Comparison of ENCODE assay signal across 8 mouse cellular contexts in the genomic region with DNA sequence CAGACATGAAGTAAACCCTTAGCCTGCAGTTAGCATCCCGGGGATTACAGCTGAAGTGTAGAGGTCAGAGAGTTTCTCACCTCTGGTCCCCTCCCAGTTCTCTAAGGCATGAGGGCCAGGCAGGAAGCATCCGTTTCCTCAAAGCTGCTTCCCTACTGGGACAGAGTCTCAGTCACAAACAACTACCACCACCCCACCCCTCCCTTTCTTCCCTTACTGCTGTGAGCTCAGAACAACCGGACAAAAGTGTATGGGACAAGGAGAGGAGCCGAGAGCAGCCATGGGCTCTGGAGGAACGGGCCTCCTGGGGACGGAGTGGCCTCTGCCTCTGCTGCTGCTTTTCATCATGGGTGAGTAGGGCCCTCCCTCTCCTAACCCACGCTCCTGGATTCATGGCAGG. TPM values are rescaled to one million over a fixed set of nuclear protein-coding genes. Genes with fewer than 3 reads are reported as not detected.
DNase-seq lines count a peak whose midpoint lies in the region; ATAC-seq and TF ChIP-seq lines count a peak whose summit lies in the region.

Gene Robo4 (plus strand): TSS at position 96 of the 400 bp plus-strand sequence.

- no peak within 1 kb of the TSS; the same call in 1 of the 2 replicates for H3K4me2 ChIP-seq in limb, embryonic 13.5 days (replicated peaks)

- ATAC-seq in limb, embryonic 13.5 days (ENCODE audit: low FRiP score, low read depth) = no peak

- WGBS in bone marrow, adult 2 months = 5% methylated on average over 7 of the region's 7 CpGs
- 15% methylated on average over 7 of the region's 7 CpGs for WGBS in limb, embryonic 13.5 days

- intact Hi-C loops in heart, postnatal 14 days (cut with DNase I) = loop anchor here (5.0 kb wide), 1 partner anchor 35 kb away; the partner anchor contains the start of gene Hepacam

- H3K4me1 ChIP-seq in bone marrow, adult 2 months (ENCODE audit: control insufficient read depth, insufficient read depth, low read length) = no peaks in the 10 kb centered on the region; the same call in 1 of the 2 replicates
- no peaks in the 10 kb centered on the region for H3K4me1 ChIP-seq in limb, embryonic 13.5 days

- no peaks in the 10 kb centered on the region for H3K9me3 ChIP-seq in limb, embryonic 13.5 days

- H3K4me3 ChIP-seq in bone marrow, adult 2 months (replicated peaks; ENCODE audit: control insufficient read depth, low read depth, low read length) = peak within 1 kb of the TSS; percentile 11
- H3K4me3 ChIP-seq in limb, embryonic 13.5 days = peak within 1 kb of the TSS; percentile 19

- H3K27me3 ChIP-seq in limb, embryonic 13.5 days = peaks cover 23% of the 10 kb centered on the region

- no peaks in the 10 kb centered on the region for H3K36me3 ChIP-seq in limb, embryonic 13.5 days

- DNase-seq in ES-CJ7 (ENCODE audit: low read depth, low spot score) = peak; percentile 79
- peak in 1 of 2 experiments; percentile 38 for DNase-seq in heart, postnatal 14 days
- DNase-seq in cerebellum, adult 9-10 months = no peak
- no peak for DNase-seq in urinary bladder, postnatal 36 days (ENCODE audit: low spot score in 2 of 2)
- no peak for DNase-seq in urinary bladder, postnatal 14 days (ENCODE audit: low spot score)
- no peak for DNase-seq in cerebellum, adult 11-12 months

- H3K9ac ChIP-seq in limb, embryonic 13.5 days = no peak within 1 kb of the TSS

- TF ChIP-seq POLR2A in bone marrow, adult 2 months (IDR thresholded peaks at IDR 0.05; ENCODE audit: borderline replicate concordance, control insufficient read depth, low read depth, low read length) = no peak

- no peak for TF ChIP-seq CTCF in bone marrow, adult 2 months (IDR thresholded peaks at IDR 0.05; ENCODE audit: control insufficient read depth, insufficient read depth, low read length)

- H3K27ac ChIP-seq in bone marrow, adult 2 months (ENCODE audit: control insufficient read depth, insufficient read depth, low read depth, low read length, poor library complexity) = no peak within 1 kb of the TSS; the same call in 1 of the 2 replicates
- no peak within 1 kb of the TSS for H3K27ac ChIP-seq in limb, embryonic 13.5 days

RNA-seq across cellular contexts. Expression of gene Robo4, which starts in this region (rescaled TPM):
- 4.8 and 9.6 TPM in 2 replicates for polyA plus RNA-seq in bone marrow, adult 2 months (2011; ENCODE audit: insufficient read depth, insufficient read length, low replicate concordance, missing spikeins)
- 10 to 100 TPM; 41.0 to 44.1 TPM for total RNA-seq in heart, postnatal 14 days (2021)
- polyA plus RNA-seq in limb, embryonic 13.5 days (2015; fragmentation: Nextera tagmentation; extraction: Ambion mirVana) = 10.3 and 11.9 TPM in 2 replicates
